Mouse (Mus musculus): ENCODE measurements around the gene Olfr1252. TPM values are rescaled to one million over a fixed set of nuclear protein-coding genes. Genes with fewer than 3 reads are reported as not detected.

Olfr1252 gene
- not detected for total RNA-seq (2023)

GRCm38 (mm10) chr2:89724912-89725311 lies at the start of gene Olfr1252:
TSS of gene Olfr1252 (minus strand) at chr2:89725012.

GRCm38 (mm10) chr2:89756990-89757389 lies 32.2 kb upstream of the Olfr1252 start, which contains the start of gene Olfr1253:
TSS of gene Olfr1253 (minus strand) at chr2:89757090.

GRCm38 (mm10) chr2:89671836-89672235 lies 53.0 kb downstream of the Olfr1252 start, which contains the start of gene Olfr1251:
TSS of gene Olfr1251 (minus strand) at chr2:89671936.

Other genes starting within 250 kb of the Olfr1252 start
- not detected for gene Olfr1241, start 237.9 kb downstream of the Olfr1252 start, total RNA-seq (2023)
- gene Olfr1242, start 226.7 kb downstream of the Olfr1252 start, total RNA-seq (2023) = not detected
- not detected for gene Olfr1243, start 193.5 kb downstream of the Olfr1252 start, total RNA-seq (2023)
- not detected for gene Olfr1245, start 146.6 kb downstream of the Olfr1252 start, total RNA-seq (2023)
- gene Olfr1246, start 131.9 kb downstream of the Olfr1252 start, total RNA-seq (2023) = not detected
- gene Olfr1247, start 110.9 kb downstream of the Olfr1252 start, total RNA-seq (2023) = not detected
- gene Olfr1248, start 106.8 kb downstream of the Olfr1252 start, total RNA-seq (2023) = not detected
- not detected for gene Olfr1249, start 90.0 kb downstream of the Olfr1252 start, total RNA-seq (2023)
- gene Olfr1250, start 63.5 kb downstream of the Olfr1252 start, total RNA-seq (2023) = not detected
- gene Olfr1251, start 53.1 kb downstream of the Olfr1252 start, total RNA-seq (2023) = not detected
- gene Olfr1253, start 32.1 kb upstream of the Olfr1252 start, total RNA-seq (2023) = not detected
- gene Olfr1254, start 68.6 kb upstream of the Olfr1252 start, total RNA-seq (2023) = not detected
- not detected for gene Olfr1255, start 87.0 kb upstream of the Olfr1252 start, total RNA-seq (2023)
- gene Olfr1256, start 116.5 kb upstream of the Olfr1252 start, total RNA-seq (2023) = not detected
- gene Olfr48, start 123.2 kb upstream of the Olfr1252 start, total RNA-seq (2023) = not detected
- gene Olfr1257, start 153.4 kb upstream of the Olfr1252 start, total RNA-seq (2023) = not detected
- gene Olfr1258, start 202.3 kb upstream of the Olfr1252 start, total RNA-seq (2023) = not detected
- not detected for gene Olfr1259, start 223.7 kb upstream of the Olfr1252 start, total RNA-seq (2023)
- gene Olfr1260, start 249.3 kb upstream of the Olfr1252 start, total RNA-seq (2023) = not detected

All from CD4-positive naive resting alpha-beta T cell, adult 76 days (primary cell).